Mouse (Mus musculus) embryo, embryonic 11.5 days (tissue): ENCODE measurements around the gene Snd1.

Source experiments
- DNase-seq: peaks from one replicate; pipeline ENCODE4 v3.0.0-alpha.2; 2012; ENCODE audit warnings: low read depth, low spot score

The Snd1 gene

GRCm38 (mm10) chr6:28862304-28862703, 387.4 kb downstream of the Snd1 start:
- no peak for DNase-seq

GRCm38 (mm10) chr6:28864684-28865083, 389.7 kb downstream of the Snd1 start:
- no peak for DNase-seq

- DNase-seq: no peak
Measured at GRCm38 (mm10) chr6:28865112-28865511, 390.2 kb downstream of the Snd1 start.

GRCm38 (mm10) chr6:28866206-28866605, 391.3 kb downstream of the Snd1 start:
- no peak for DNase-seq

GRCm38 (mm10) chr6:28867516-28868251, 392.7 kb downstream of the Snd1 start:
- DNase-seq: no peak

- no peak for DNase-seq
Measured at GRCm38 (mm10) chr6:28871725-28872420, 396.9 kb downstream of the Snd1 start.

- no peak for DNase-seq
Measured at GRCm38 (mm10) chr6:28872421-28872795, 397.5 kb downstream of the Snd1 start.

- DNase-seq: no peak
Measured at GRCm38 (mm10) chr6:28874053-28874452, 399.1 kb downstream of the Snd1 start.

- no peak for DNase-seq
Measured at GRCm38 (mm10) chr6:28874759-28875158, 399.8 kb downstream of the Snd1 start.

- no peak for DNase-seq
Measured at GRCm38 (mm10) chr6:28875333-28875732, 400.4 kb downstream of the Snd1 start.

GRCm38 (mm10) chr6:28876492-28876891, 401.6 kb downstream of the Snd1 start:
- DNase-seq: no peak

- no peak for DNase-seq
Measured at GRCm38 (mm10) chr6:28877945-28878666, 403.2 kb downstream of the Snd1 start.

GRCm38 (mm10) chr6:28879315-28879714, 404.4 kb downstream of the Snd1 start:
- no peak for DNase-seq

GRCm38 (mm10) chr6:28880909-28881308, 406.0 kb downstream of the Snd1 start:
- DNase-seq: no peak

- DNase-seq: no peak
Measured at GRCm38 (mm10) chr6:28883518-28883917, 408.6 kb downstream of the Snd1 start.

GRCm38 (mm10) chr6:28886724-28887440, 411.9 kb downstream of the Snd1 start:
- DNase-seq: no peak

- no peak for DNase-seq
Measured at GRCm38 (mm10) chr6:28890426-28890825, 415.5 kb downstream of the Snd1 start.

- no peak for DNase-seq
Measured at GRCm38 (mm10) chr6:28891480-28891879, 416.5 kb downstream of the Snd1 start.

GRCm38 (mm10) chr6:28895004-28895515, 420.1 kb downstream of the Snd1 start:
- DNase-seq: no peak

GRCm38 (mm10) chr6:28895726-28896125, 420.8 kb downstream of the Snd1 start:
- DNase-seq: no peak

GRCm38 (mm10) chr6:28896762-28897320, 421.9 kb downstream of the Snd1 start:
- no peak for DNase-seq
